Comparison of ENCODE assay signal across 26 mouse cellular contexts in the genomic region with DNA sequence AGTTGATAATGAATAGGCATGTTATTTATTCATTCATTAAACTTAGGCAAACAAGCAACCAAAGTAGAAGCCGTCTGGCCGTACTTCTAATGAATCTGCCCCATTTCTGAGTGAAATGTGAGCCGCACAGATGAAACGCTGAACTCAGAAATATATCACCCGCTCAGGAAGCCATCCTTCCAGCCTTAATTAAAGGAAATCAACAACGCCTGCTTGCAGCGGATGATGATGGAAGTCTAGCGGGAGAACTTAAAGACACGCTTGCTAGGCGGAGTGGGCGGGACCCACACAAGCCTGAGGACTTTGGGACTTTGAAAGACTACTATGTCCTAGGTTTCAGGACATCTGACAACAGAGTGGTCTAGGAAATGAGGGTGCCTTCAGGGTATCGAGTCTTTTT.
DNase-seq lines count a peak whose midpoint lies in the region; ATAC-seq and TF ChIP-seq lines count a peak whose summit lies in the region.
"Had no signal": no experiment of that assay in that cellular context is flagged by ENCODE, and none has a peak within 500 bp of the region (broad histone marks: within the 10 kb centered on the region; RNA-seq: fewer than 3 reads in every experiment).

No protein-coding gene starts in this region.

- H3K4me2 ChIP-seq in kidney, postnatal 0 days (ENCODE audit: low read length) = no peak overlapping the region
- H3K4me2 ChIP-seq in kidney, embryonic 16.5 days (replicated peaks; ENCODE audit: low read depth, low read length) = no peak overlapping the region
- H3K4me2 ChIP-seq: embryonic facial prominence, embryonic 13.5 days; embryonic facial prominence, embryonic 15.5 days; forebrain, embryonic 12.5 days had no signal

- no peaks in the 10 kb centered on the region for H3K36me3 ChIP-seq in kidney, postnatal 0 days (ENCODE audit: insufficient read depth, low read length)
- no peaks in the 10 kb centered on the region for H3K36me3 ChIP-seq in kidney, embryonic 16.5 days (ENCODE audit: insufficient read depth, low read length)
- H3K36me3 ChIP-seq: embryonic facial prominence, embryonic 13.5 days; embryonic facial prominence, embryonic 15.5 days; forebrain, embryonic 10.5 days; forebrain, embryonic 12.5 days had no signal

- H3K4me1 ChIP-seq in kidney, postnatal 0 days (replicated peaks; ENCODE audit: insufficient read depth, low read length) = no peaks in the 10 kb centered on the region
- H3K4me1 ChIP-seq in kidney, embryonic 16.5 days (ENCODE audit: insufficient read depth, low read length) = no peaks in the 10 kb centered on the region
- H3K4me1 ChIP-seq: forebrain, embryonic 12.5 days had no signal

- no peak overlapping the region for H3K4me3 ChIP-seq in kidney, postnatal 0 days (replicated peaks; ENCODE audit: low read depth, low read length)
- H3K4me3 ChIP-seq in kidney, embryonic 16.5 days (ENCODE audit: low read length) = no peak overlapping the region
- H3K4me3 ChIP-seq: embryonic facial prominence, embryonic 13.5 days; embryonic facial prominence, embryonic 15.5 days; erythroblast, embryonic 14.5 days; forebrain, embryonic 10.5 days; forebrain, embryonic 12.5 days had no signal

- no peaks in the 10 kb centered on the region for H3K9me3 ChIP-seq in kidney, postnatal 0 days (replicated peaks; ENCODE audit: low read length)
- H3K9me3 ChIP-seq in kidney, embryonic 16.5 days (ENCODE audit: low read length) = no peaks in the 10 kb centered on the region
- H3K9me3 ChIP-seq: embryonic facial prominence, embryonic 13.5 days; embryonic facial prominence, embryonic 15.5 days; forebrain, embryonic 10.5 days; forebrain, embryonic 12.5 days had no signal

- no peak overlapping the region for H3K9ac ChIP-seq in kidney, postnatal 0 days (ENCODE audit: low read depth, low read length)
- no peak overlapping the region for H3K9ac ChIP-seq in kidney, embryonic 16.5 days (replicated peaks; ENCODE audit: low read length)
- H3K9ac ChIP-seq: embryonic facial prominence, embryonic 13.5 days; embryonic facial prominence, embryonic 15.5 days; forebrain, embryonic 12.5 days had no signal

- 46% methylated on average over 12 of the region's 12 CpGs for WGBS in kidney, postnatal 0 days
- WGBS in kidney, embryonic 16.5 days = 46% methylated on average over 12 of the region's 12 CpGs

- no peak for TF ChIP-seq POLR2A in brain, embryonic 14.5 days (IDR thresholded peaks at IDR 0.05; ENCODE audit: borderline replicate concordance, extremely low read depth, insufficient read depth, insufficient read length, poor library complexity, severe bottlenecking)

- peak; percentile 33 for DNase-seq in kidney, postnatal 0 days (ENCODE audit: low spot score)
- DNase-seq in kidney, adult 11 months = no peak
- peak; percentile 6 to 14 for DNase-seq in kidney, postnatal 4 days
- DNase-seq in Muller cell, postnatal 12 days (ENCODE audit: inconsistent ontology term) = peak; percentile 1
- DNase-seq in brain, embryonic 14.5 days (ENCODE audit: low read depth) = peak; percentile 51
- DNase-seq in right cerebral cortex, postnatal 36 days (ENCODE audit: low spot score in 2 of 2) = no peak
- DNase-seq: adrenal gland, adult 8-10 months; adrenal gland, postnatal 14 days; adrenal gland, postnatal 36 days; cerebellum, adult 11 months; cerebellum, adult 18-20 months; cerebellum, adult 8-10 months; cerebellum, adult 9-11 months; cerebellum, postnatal 14 days; cerebellum, postnatal 36 days; embryo, embryonic 11 days had no signal

- no peak for ATAC-seq in kidney, postnatal 0 days (replicated peaks; ENCODE audit: low FRiP score, low read depth)
- no peak for ATAC-seq in kidney, embryonic 16.5 days (ENCODE audit: low FRiP score, low TSS enrichment)
- ATAC-seq: activated CD4-positive, CD25-positive, alpha-beta regulatory T cell, adult 4 months; forebrain, embryonic 14.5 days; forebrain, embryonic 16.5 days; Patski had no signal

- no peaks in the 10 kb centered on the region for H3K27me3 ChIP-seq in kidney, postnatal 0 days (ENCODE audit: insufficient read depth, low read length)
- no peaks in the 10 kb centered on the region for H3K27me3 ChIP-seq in kidney, embryonic 16.5 days (ENCODE audit: insufficient read depth, low read length)
- H3K27me3 ChIP-seq: embryonic facial prominence, embryonic 15.5 days; forebrain, embryonic 12.5 days; Patski had no signal

- TF ChIP-seq CTCF in kidney, postnatal 0 days (IDR thresholded peaks at IDR 0.05; ENCODE audit: low read depth) = no peak
- TF ChIP-seq CTCF in brain, embryonic 14.5 days (IDR thresholded peaks at IDR 0.05; ENCODE audit: borderline replicate concordance, extremely low read depth, insufficient read depth, insufficient read length) = no peak

- H3K27ac ChIP-seq in kidney, postnatal 0 days = no peak overlapping the region
- H3K27ac ChIP-seq in kidney, embryonic 16.5 days (ENCODE audit: low read length) = no peak overlapping the region
- H3K27ac ChIP-seq: embryonic facial prominence, embryonic 13.5 days; embryonic facial prominence, embryonic 15.5 days; forebrain, embryonic 10.5 days; forebrain, embryonic 12.5 days had no signal

Comparison
In these comparisons a context has a peak if more than half of its experiments do, and no peak if none do; other contexts are left out.
1. DNase-seq: peak in kidney, postnatal 0 days (single experiment), kidney, postnatal 4 days (2 of 2), Muller cell, postnatal 12 days (single experiment) and brain, embryonic 14.5 days (single experiment); none in kidney, adult 11 months (single experiment) and right cerebral cortex, postnatal 36 days (0 of 2).